Mouse (Mus musculus) sigmoid colon, adult 10 weeks (tissue): ENCODE results near the gene Aldh6a1. TPM values are rescaled to one million over a fixed set of nuclear protein-coding genes. Genes with fewer than 3 reads are reported as not detected.

Experiments used
- polyA plus RNA-seq: library from polyadenylated mRNA; stranded (reverse); fragments of 350-450 nt; fragmentation: Illumina TruSeq; extraction: RNeasy Lipid Tissue Mini Kit (QIAGEN cat#74804); gene quantifications from one replicate; pipeline ENCODE4 v1.2.3, GENCODE M21; 2014; ENCODE audit warnings: low read depth, low replicate concordance

Aldh6a1 gene
- polyA plus RNA-seq: 99.9 TPM

GRCm38 (mm10) chr12:84450718-84451646 is at the start of gene Aldh6a1, which contains the start of gene Lin52:
Aldh6a1 (minus strand) TSS chr12:84451004.
Lin52 (plus strand) TSS chr12:84451422.

GRCm38 (mm10) chr12:84416834-84417604 is 33.8 kb downstream of the Aldh6a1 start, which contains the start of gene Rnf113a2:
Rnf113a2 (plus strand) TSS chr12:84417196.

GRCm38 (mm10) chr12:84408819-84409507 is 41.8 kb downstream of the Aldh6a1 start, which contains the start of the genes Entpd5 and Bbof1:
Entpd5 (minus strand) TSS chr12:84409029.
Bbof1 (plus strand) TSS chr12:84409071.

Other genes starting within 250 kb of the Aldh6a1 start
- gene Elmsan1, start 232.1 kb downstream of the Aldh6a1 start, polyA plus RNA-seq: 17.7 TPM
- gene Ptgr2, start 165.8 kb downstream of the Aldh6a1 start, polyA plus RNA-seq: 113 TPM
- gene Zfp410, start 134.2 kb downstream of the Aldh6a1 start, polyA plus RNA-seq: 45.7 TPM
- 2.2 TPM for gene Coq6, start 89.3 kb downstream of the Aldh6a1 start, polyA plus RNA-seq
- gene Fam161b, start 89.2 kb downstream of the Aldh6a1 start, polyA plus RNA-seq: 4.2 TPM
- gene Entpd5, start 42.0 kb downstream of the Aldh6a1 start, polyA plus RNA-seq: 216 TPM
- gene Bbof1, start 41.9 kb downstream of the Aldh6a1 start, polyA plus RNA-seq: 10.3 TPM
- gene Rnf113a2, start 33.8 kb downstream of the Aldh6a1 start, polyA plus RNA-seq: 11.0 TPM
- 20.2 TPM for gene Lin52, start 418 bp upstream of the Aldh6a1 start, polyA plus RNA-seq
- not detected for gene Vsx2, start 118.8 kb upstream of the Aldh6a1 start, polyA plus RNA-seq
- gene Abcd4, start 166.4 kb upstream of the Aldh6a1 start, polyA plus RNA-seq: 4.4 TPM
- not detected for gene Vrtn, start 190.0 kb upstream of the Aldh6a1 start, polyA plus RNA-seq
- not detected for gene Syndig1l, start 247.8 kb upstream of the Aldh6a1 start, polyA plus RNA-seq